Comparison of ENCODE assay signal across 13 mouse cellular contexts in the genomic region with DNA sequence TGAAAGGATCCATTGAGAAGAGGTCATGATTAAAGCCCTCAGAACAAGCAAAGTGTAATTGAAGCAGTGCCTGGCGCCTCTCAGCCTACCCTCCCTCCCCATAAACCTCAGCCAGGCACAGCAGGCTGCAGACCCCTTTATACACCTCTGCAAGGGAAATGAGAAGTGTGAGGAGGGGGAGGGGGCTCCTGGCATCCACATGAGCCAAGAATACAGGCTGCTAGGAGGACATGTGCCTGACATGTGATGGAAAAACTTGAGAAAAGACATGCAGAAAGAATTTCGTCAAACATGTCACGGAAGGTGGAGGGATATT.
DNase-seq lines count a peak whose midpoint lies in the region; ATAC-seq lines count a peak whose summit lies in the region.
"Had no signal": no experiment of that assay in that cellular context is flagged by ENCODE, and none has a peak within 500 bp of the region (broad histone marks: within the 10 kb centered on the region; RNA-seq: fewer than 3 reads in every experiment).

No protein-coding gene starts in this region.

- no peak overlapping the region for H3K4me3 ChIP-seq in midbrain, embryonic 11.5 days (ENCODE audit: low read depth, low read length)
- H3K4me3 ChIP-seq in midbrain, embryonic 16.5 days (ENCODE audit: low read depth, low read length), result no peak overlapping the region
- no peak overlapping the region for H3K4me3 ChIP-seq in embryonic facial prominence, embryonic 12.5 days
- H3K4me3 ChIP-seq in forebrain, embryonic 16.5 days (replicated peaks; ENCODE audit: low read length), result no peak overlapping the region
- H3K4me3 ChIP-seq in neural tube, embryonic 11.5 days (ENCODE audit: low read depth, low read length), result no peak overlapping the region
- H3K4me3 ChIP-seq: myocyte had no signal

- no peaks in the 10 kb centered on the region for H3K27me3 ChIP-seq in midbrain, embryonic 11.5 days (ENCODE audit: control insufficient read depth, insufficient read depth, low read length)
- no peaks in the 10 kb centered on the region for H3K27me3 ChIP-seq in midbrain, embryonic 16.5 days (ENCODE audit: control insufficient read depth, insufficient read depth, low read depth, low read length)
- no peaks in the 10 kb centered on the region for H3K27me3 ChIP-seq in embryonic facial prominence, embryonic 12.5 days
- no peaks in the 10 kb centered on the region for H3K27me3 ChIP-seq in forebrain, embryonic 16.5 days (replicated peaks; ENCODE audit: control insufficient read depth, insufficient read depth, low read length)
- H3K27me3 ChIP-seq in neural tube, embryonic 11.5 days (ENCODE audit: control insufficient read depth, insufficient read depth, low read length), result no peaks in the 10 kb centered on the region

- no peak for DNase-seq in midbrain, embryonic 11.5 days (ENCODE audit: low spot score, missing footprints)
- DNase-seq in neural tube, embryonic 11.5 days (ENCODE audit: low spot score), result peak; percentile 43
- DNase-seq in gastrocnemius, adult 8-10 months (ENCODE audit: low spot score in 2 of 2), result no peak
- no peak for DNase-seq in adrenal gland, adult 18-20 months (ENCODE audit: low spot score in 2 of 2)
- DNase-seq: cerebellum, adult 9-11 months; gastrocnemius, postnatal 36 days; liver, postnatal 0 days had no signal

- no peaks in the 10 kb centered on the region for H3K9me3 ChIP-seq in midbrain, embryonic 11.5 days (ENCODE audit: control insufficient read depth, low read length)
- H3K9me3 ChIP-seq in midbrain, embryonic 16.5 days (replicated peaks; ENCODE audit: control insufficient read depth, low read length, poor library complexity, severe bottlenecking), result no peaks in the 10 kb centered on the region
- no peaks in the 10 kb centered on the region for H3K9me3 ChIP-seq in embryonic facial prominence, embryonic 12.5 days
- H3K9me3 ChIP-seq in forebrain, embryonic 16.5 days (ENCODE audit: control insufficient read depth, low read length), result no peaks in the 10 kb centered on the region
- no peaks in the 10 kb centered on the region for H3K9me3 ChIP-seq in neural tube, embryonic 11.5 days (ENCODE audit: control insufficient read depth, low read length)

- no peaks in the 10 kb centered on the region for H3K4me1 ChIP-seq in midbrain, embryonic 11.5 days (ENCODE audit: control insufficient read depth, insufficient read depth, low read length)
- no peaks in the 10 kb centered on the region for H3K4me1 ChIP-seq in midbrain, embryonic 16.5 days (ENCODE audit: control insufficient read depth, insufficient read depth, low read length)
- H3K4me1 ChIP-seq in embryonic facial prominence, embryonic 12.5 days, result peaks cover 28% of the 10 kb centered on the region
- peaks cover 4% of the 10 kb centered on the region; the same call in 1 of the 2 replicates for H3K4me1 ChIP-seq in forebrain, embryonic 16.5 days (replicated peaks; ENCODE audit: control insufficient read depth, insufficient read depth, low read length)
- no peaks in the 10 kb centered on the region; the same call in 1 of the 2 replicates for H3K4me1 ChIP-seq in neural tube, embryonic 11.5 days (ENCODE audit: control insufficient read depth, insufficient read depth, low read length)

- no peak overlapping the region for H3K4me2 ChIP-seq in midbrain, embryonic 11.5 days
- no peak overlapping the region for H3K4me2 ChIP-seq in midbrain, embryonic 16.5 days (ENCODE audit: low read length)
- no peak overlapping the region for H3K4me2 ChIP-seq in embryonic facial prominence, embryonic 12.5 days (replicated peaks)
- H3K4me2 ChIP-seq in forebrain, embryonic 16.5 days (ENCODE audit: low read length), result no peak overlapping the region
- no peak overlapping the region for H3K4me2 ChIP-seq in neural tube, embryonic 11.5 days (ENCODE audit: low read depth)

- H3K27ac ChIP-seq in midbrain, embryonic 11.5 days (ENCODE audit: low read depth, low read length), result no peak overlapping the region
- H3K27ac ChIP-seq in midbrain, embryonic 16.5 days (ENCODE audit: low read length), result no peak overlapping the region
- H3K27ac ChIP-seq in embryonic facial prominence, embryonic 12.5 days, result peak overlapping the region; percentile 55
- no peak overlapping the region for H3K27ac ChIP-seq in forebrain, embryonic 16.5 days (ENCODE audit: low read length)
- no peak overlapping the region for H3K27ac ChIP-seq in neural tube, embryonic 11.5 days (ENCODE audit: low read depth, low read length)
- H3K27ac ChIP-seq: macrophage had no signal

- ATAC-seq in midbrain, embryonic 11.5 days (ENCODE audit: low FRiP score), result peak; percentile 62; the same call in 1 of the 2 replicates
- no peak for ATAC-seq in midbrain, embryonic 16.5 days
- ATAC-seq in embryonic facial prominence, embryonic 12.5 days (ENCODE audit: insufficient number of reproducible peaks, insufficient read depth, low FRiP score, low TSS enrichment), result peak; percentile 88
- peak; percentile 63; the same call in 1 of the 2 replicates for ATAC-seq in forebrain, embryonic 16.5 days
- no peak; the same call in 1 of the 2 replicates for ATAC-seq in neural tube, embryonic 11.5 days (ENCODE audit: insufficient read depth, low FRiP score, low TSS enrichment)
- ATAC-seq: hindbrain, embryonic 16.5 days; liver, postnatal 0 days had no signal

- H3K36me3 ChIP-seq in midbrain, embryonic 11.5 days (ENCODE audit: control insufficient read depth, insufficient read depth, low read length), result no peaks in the 10 kb centered on the region
- H3K36me3 ChIP-seq in midbrain, embryonic 16.5 days (ENCODE audit: control insufficient read depth, insufficient read depth, low read length), result no peaks in the 10 kb centered on the region
- no peaks in the 10 kb centered on the region for H3K36me3 ChIP-seq in embryonic facial prominence, embryonic 12.5 days
- no peaks in the 10 kb centered on the region for H3K36me3 ChIP-seq in forebrain, embryonic 16.5 days (ENCODE audit: control insufficient read depth, insufficient read depth)
- no peaks in the 10 kb centered on the region for H3K36me3 ChIP-seq in neural tube, embryonic 11.5 days (ENCODE audit: control insufficient read depth, insufficient read depth, low read length)

- WGBS in midbrain, embryonic 11.5 days, result 55% methylated on average over 3 of the region's 3 CpGs
- WGBS in midbrain, embryonic 16.5 days, result 45% methylated on average over 3 of the region's 3 CpGs
- 17% methylated on average over 3 of the region's 3 CpGs for WGBS in embryonic facial prominence, embryonic 12.5 days
- WGBS in forebrain, embryonic 16.5 days, result 30% methylated on average over 3 of the region's 3 CpGs
- 30% methylated on average over 3 of the region's 3 CpGs for WGBS in neural tube, embryonic 11.5 days

- H3K9ac ChIP-seq in midbrain, embryonic 11.5 days (ENCODE audit: low read length), result no peak overlapping the region
- no peak overlapping the region for H3K9ac ChIP-seq in midbrain, embryonic 16.5 days (ENCODE audit: low read depth, low read length)
- H3K9ac ChIP-seq in embryonic facial prominence, embryonic 12.5 days, result no peak overlapping the region
- H3K9ac ChIP-seq in forebrain, embryonic 16.5 days (replicated peaks; ENCODE audit: low read depth, low read length), result no peak overlapping the region
- no peak overlapping the region for H3K9ac ChIP-seq in neural tube, embryonic 11.5 days (ENCODE audit: low read length)
- H3K9ac ChIP-seq: liver, postnatal 0 days had no signal

Comparison
In these comparisons a context has a peak if more than half of its experiments do, and no peak if none do; other contexts are left out.
1. ATAC-seq: peak in midbrain, embryonic 11.5 days (single experiment), embryonic facial prominence, embryonic 12.5 days (single experiment) and forebrain, embryonic 16.5 days (single experiment); none in midbrain, embryonic 16.5 days (single experiment) and neural tube, embryonic 11.5 days (single experiment).